ENCODE assay signal across 27 mouse cellular contexts in the genomic region with DNA sequence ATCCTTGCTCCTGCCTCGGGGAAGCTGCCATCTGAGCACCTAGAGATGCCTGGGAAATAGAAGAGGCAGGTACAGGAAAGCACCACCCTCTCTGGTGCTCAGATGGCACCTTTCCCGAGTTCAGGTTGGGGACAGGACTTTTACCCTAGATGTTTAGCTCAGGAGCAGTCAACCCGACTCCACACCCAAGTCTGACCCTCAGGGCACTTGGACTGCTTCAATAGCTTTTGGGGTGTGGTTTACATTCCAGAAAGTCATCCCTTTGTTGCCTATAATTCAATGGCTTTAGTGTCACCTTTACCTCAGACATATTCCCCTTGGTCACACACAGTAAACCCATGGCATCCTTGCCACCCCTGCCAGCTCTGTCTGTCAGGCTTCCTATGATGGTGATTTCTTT.
DNase-seq lines count a peak whose midpoint lies in the region; ATAC-seq and TF ChIP-seq lines count a peak whose summit lies in the region.
"Had no signal": no experiment of that assay in that cellular context is flagged by ENCODE, and none has a peak within 500 bp of the region (broad histone marks: within the 10 kb centered on the region; RNA-seq: fewer than 3 reads in every experiment).

No protein-coding gene starts in this region.

- H3K4me1 ChIP-seq in ES-Bruce4 (ENCODE audit: control insufficient read depth, insufficient read depth, low read length) (peaks cover 2% of the 10 kb centered on the region), ES-E14 (ENCODE audit: control insufficient read depth in 2 of 2, insufficient read depth in 2 of 2, low read length in 2 of 2, poor library complexity in 1 of 2) (peaks cover 0 to 6% of the 10 kb centered on the region in 2 experiments; a peak in 1 of 4 replicates)
- H3K4me1 ChIP-seq in intestine, embryonic 15.5 days (replicated peaks) = no peaks in the 10 kb centered on the region
- H3K4me1 ChIP-seq: embryonic facial prominence, embryonic 13.5 days; embryonic facial prominence, embryonic 15.5 days; forebrain, embryonic 12.5 days had no signal

- no peak for ATAC-seq in intestine, embryonic 15.5 days
- ATAC-seq: activated CD4-positive, CD25-positive, alpha-beta regulatory T cell, adult 4 months; CD4-positive, CD25-positive, alpha-beta regulatory T cell, adult 4 months; forebrain, embryonic 14.5 days; forebrain, embryonic 16.5 days had no signal

- H3K27me3 ChIP-seq in ES-Bruce4 (ENCODE audit: control insufficient read depth, insufficient read depth, low read length, poor library complexity, severe bottlenecking) = no peaks in the 10 kb centered on the region
- H3K27me3 ChIP-seq in intestine, embryonic 15.5 days (replicated peaks) = no peaks in the 10 kb centered on the region
- H3K27me3 ChIP-seq: CH12.LX; embryonic facial prominence, embryonic 13.5 days; embryonic facial prominence, embryonic 15.5 days; forebrain, embryonic 12.5 days had no signal

- 32% methylated on average over 3 of the region's 3 CpGs for WGBS in large intestine, adult 2 months
- WGBS in intestine, embryonic 15.5 days = 54% methylated on average over 3 of the region's 3 CpGs

- TF ChIP-seq POLR2A in ES-Bruce4 (IDR thresholded peaks at IDR 0.05; ENCODE audit: insufficient read depth, low read length) = no peak

- TF ChIP-seq CTCF in ES-Bruce4 (IDR thresholded peaks at IDR 0.05; ENCODE audit: low read depth, low read length) = no peak

- H3K4me2 ChIP-seq in intestine, embryonic 15.5 days (replicated peaks) = no peak overlapping the region
- H3K4me2 ChIP-seq: embryonic facial prominence, embryonic 13.5 days; embryonic facial prominence, embryonic 15.5 days; forebrain, embryonic 12.5 days had no signal

- H3K9me3 ChIP-seq in ES-Bruce4 (replicated peaks; ENCODE audit: control insufficient read depth, insufficient read depth, low read length, poor library complexity, severe bottlenecking) (no peaks in the 10 kb centered on the region), ES-E14 (ENCODE audit: control insufficient read depth, insufficient read depth, low read depth, low read length) (no peaks in the 10 kb centered on the region)
- H3K9me3 ChIP-seq in intestine, embryonic 15.5 days = no peaks in the 10 kb centered on the region
- H3K9me3 ChIP-seq: embryonic facial prominence, embryonic 13.5 days; embryonic facial prominence, embryonic 15.5 days; forebrain, embryonic 10.5 days; forebrain, embryonic 12.5 days had no signal

- TF ChIP-seq EP300 in ES-Bruce4 (IDR thresholded peaks at IDR 0.05; ENCODE audit: insufficient read depth, low read depth, low read length) = 0 out of 2 replicates have a peak, but pooled peaks have one; percentile 39

- in situ Hi-C loops in ES-E14 (cut with MboI; ENCODE audit: low sequenced_read_pairs in 2 of 2, unreplicated experiment in 2 of 2) = no loop called here

- H3K36me3 ChIP-seq in ES-Bruce4 (ENCODE audit: control insufficient read depth, insufficient read depth, low read length, poor library complexity, severe bottlenecking) (no peaks in the 10 kb centered on the region), ES-E14 (ENCODE audit: control insufficient read depth, insufficient read depth, low read length, poor library complexity, severe bottlenecking) (no peaks in the 10 kb centered on the region)
- H3K36me3 ChIP-seq in intestine, embryonic 15.5 days = no peaks in the 10 kb centered on the region
- H3K36me3 ChIP-seq: embryonic facial prominence, embryonic 13.5 days; embryonic facial prominence, embryonic 15.5 days; forebrain, embryonic 10.5 days; forebrain, embryonic 12.5 days had no signal

- H3K27ac ChIP-seq in ES-Bruce4 (ENCODE audit: insufficient read depth, low read length) (no peak overlapping the region), ES-E14 (ENCODE audit: insufficient read depth, low read depth, low read length, poor library complexity, severe bottlenecking) (no peak overlapping the region)
- H3K27ac ChIP-seq in intestine, embryonic 15.5 days = no peak overlapping the region
- H3K27ac ChIP-seq: embryonic facial prominence, embryonic 13.5 days; embryonic facial prominence, embryonic 15.5 days; forebrain, embryonic 10.5 days; forebrain, embryonic 12.5 days had no signal

- H3K9ac ChIP-seq in ES-Bruce4 (ENCODE audit: low read depth, poor library complexity, severe bottlenecking) (no peak overlapping the region), ES-E14 (ENCODE audit: insufficient read depth, low read depth, low read length, poor library complexity, severe bottlenecking) (no peak overlapping the region)
- no peak overlapping the region for H3K9ac ChIP-seq in intestine, embryonic 15.5 days
- H3K9ac ChIP-seq: embryonic facial prominence, embryonic 13.5 days; embryonic facial prominence, embryonic 15.5 days; forebrain, embryonic 12.5 days had no signal

- DNase-seq in ES-E14 (ENCODE audit: low read depth, low spot score) (peak; percentile 39), R1 (ENCODE audit: low read depth, low spot score) (peak; percentile 59)
- peak; percentile 16 for DNase-seq in large intestine, adult 2 months (ENCODE audit: low read depth, low spot score)
- DNase-seq in right cerebral cortex, postnatal 10 days (ENCODE audit: low spot score in 2 of 2) = no peak
- no peak for DNase-seq in ovary, postnatal 10 days (ENCODE audit: low spot score)
- DNase-seq: adrenal gland, adult 8-10 months; adrenal gland, postnatal 14 days; adrenal gland, postnatal 36 days; B cell, adult 2 months; cerebellum, adult 11-12 months; cerebellum, adult 8-10 months; cerebellum, adult 9-11 months; cerebellum, postnatal 14 days; cerebellum, postnatal 36 days; embryo, embryonic 11 days had no signal

- H3K4me3 ChIP-seq in ES-Bruce4 (ENCODE audit: low read depth, low read length) (no peak overlapping the region), ES-E14 (ENCODE audit: insufficient read depth in 1 of 2, low read depth in 1 of 2, low read length in 2 of 2, poor library complexity in 1 of 2, severe bottlenecking in 1 of 2) (no peak overlapping the region)
- no peak overlapping the region for H3K4me3 ChIP-seq in intestine, embryonic 15.5 days (replicated peaks)
- H3K4me3 ChIP-seq: embryonic facial prominence, embryonic 13.5 days; embryonic facial prominence, embryonic 15.5 days; erythroblast, embryonic 14.5 days; forebrain, embryonic 10.5 days; forebrain, embryonic 12.5 days had no signal

TF ChIP-seq in ES-E14, 5 proteins besides CTCF, POLR2A, EP300 and RAD21:
- TF ChIP-seq CHD2 (IDR thresholded peaks at IDR 0.05; ENCODE audit: low read depth, low read length) = no peak
- no peak for TF ChIP-seq ZC3H11A (IDR thresholded peaks at IDR 0.05; ENCODE audit: borderline replicate concordance, low read depth, low read length)
- no peak for TF ChIP-seq HCFC1 (IDR thresholded peaks at IDR 0.05; ENCODE audit: borderline replicate concordance, insufficient read depth, low read length)
- TF ChIP-seq ZNF384 (IDR thresholded peaks at IDR 0.05; ENCODE audit: low read depth, low read length) = no peak
- no peak for TF ChIP-seq MAFK (IDR thresholded peaks at IDR 0.05; ENCODE audit: insufficient read depth, low read depth, low read length)

Comparison
In these comparisons a context has a peak if more than half of its experiments do, and no peak if none do; other contexts are left out.
1. DNase-seq: peak in ES-E14 (single experiment), R1 (single experiment) and large intestine, adult 2 months (single experiment); none in right cerebral cortex, postnatal 10 days (0 of 2) and ovary, postnatal 10 days (single experiment).